Mouse (Mus musculus) intestine, embryonic 14.5 days (tissue): ENCODE results near the gene Ipo9. TPM values are rescaled to one million over a fixed set of nuclear protein-coding genes. Genes with fewer than 3 reads are reported as not detected.
A peak's percentile ranks its signal among the peaks of the same experiment; 100 is the strongest.

ENCODE experiments used
- ATAC-seq: fragments of 200-750 bp; cut with Nextera tagmentation; replicated peaks from 2 replicates; pipeline ENCODE4 v1.8.0; 2017; ENCODE audit warnings: low read depth, moderate number of reproducible peaks, moderate TSS enrichment, moderate library complexity; ENCODE audit not compliant: low FRiP score, low TSS enrichment
- DNase-seq: peaks from one replicate; pipeline ENCODE4 v3.0.0-alpha.2; 2018; ENCODE audit warnings: low spot score
- H3K27ac ChIP-seq: fragments of 300-500 bp; sonication (generic); 2 replicates; pipeline ENCODE4 v1.5.1; 2014; ENCODE audit warnings: low read depth, mild to moderate bottlenecking, control low read depth
- H3K27me3 ChIP-seq: fragments of 300-500 bp; sonication (generic); replicated peaks from 2 replicates; pipeline ENCODE4 v1.6.1; 2014; ENCODE audit warnings: low read length, control low read depth; ENCODE audit not compliant: control insufficient read depth, insufficient read depth
- H3K36me3 ChIP-seq: fragments of 300-500 bp; sonication (generic); 2 replicates; pipeline ENCODE4 v1.6.1; 2014; ENCODE audit warnings: low read length, control low read depth; ENCODE audit not compliant: control insufficient read depth, insufficient read depth
- H3K4me1 ChIP-seq: fragments of 300-500 bp; sonication (generic); replicated peaks from 2 replicates; pipeline ENCODE4 v1.6.1; 2014; ENCODE audit warnings: low read length, control low read depth, mixed read lengths; ENCODE audit not compliant: control insufficient read depth, insufficient read depth
- H3K4me2 ChIP-seq: fragments of 300-500 bp; sonication (generic); 2 replicates; pipeline ENCODE4 v1.6.1; 2014; ENCODE audit warnings: low read length
- H3K4me3 ChIP-seq: fragments of 300-500 bp; sonication (generic); 2 replicates; pipeline ENCODE4 v1.5.1; 2014; ENCODE audit warnings: low read depth, low read length, control low read depth, mixed read lengths
- H3K9ac ChIP-seq: fragments of 300-500 bp; sonication (generic); 2 replicates; pipeline ENCODE4 v1.6.1; 2014; ENCODE audit warnings: mild to moderate bottlenecking, low read length
- H3K9me3 ChIP-seq: fragments of 300-500 bp; sonication (generic); 2 replicates; pipeline ENCODE4 v1.6.1; 2016; ENCODE audit warnings: low read length, control low read depth; ENCODE audit not compliant: control insufficient read depth
- WGBS: fragments of 180-500 bp; shearing (Covaris S2); extraction: QIAGEN DNeasy Blood & Tissue Kit; methylation state at CpG from one replicate; pipeline ENCODE4 v1.1.7; 2014; 5-methylcytosine and 5-hydroxymethylcytosine counted together
- microRNA-seq: library from miRNA; unstranded; fragments of <30 nt; microRNA quantifications from one replicate; pipeline ENCODE4, GENCODE M21; 2016
- polyA plus RNA-seq: library from polyadenylated mRNA; unstranded; fragments of >200 nt; fragmentation: Nextera tagmentation; extraction: Ambion mirVana; gene quantifications from 2 replicates; pipeline ENCODE4 v1.2.1, GENCODE M21; 2014

Gene Ipo9
- polyA plus RNA-seq, 1 experiment from 2014 or later: 121 TPM

- WGBS: 23% methylated on average over 2 of the region's 2 CpGs
- DNase-seq (no peak), ATAC-seq (peak; percentile 76)
- no peak overlapping the region for H3K4me3 ChIP-seq
- no peaks in the 10 kb centered on the region for H3K27me3 ChIP-seq
- 0 out of 2 replicates have a peak, but pooled peaks cover 8% of the 10 kb centered on the region for H3K4me1 ChIP-seq
- peak overlapping the region; percentile 79 for H3K27ac ChIP-seq
- H3K4me2 ChIP-seq: no peak overlapping the region
- H3K9me3 ChIP-seq: no peaks in the 10 kb centered on the region
- H3K36me3 ChIP-seq: no peaks in the 10 kb centered on the region
- H3K9ac ChIP-seq: no peak overlapping the region
Measured at GRCm38 (mm10) chr1:135359071-135359470, 71.2 kb downstream of the Ipo9 start.

GRCm38 (mm10) chr1:135351953-135352352 lies 78.3 kb downstream of the Ipo9 start:
- DNase-seq (no peak), ATAC-seq (no peak)
- Histone ChIP-seq H3K4me2 (no peak overlapping the region), H3K9ac (no peak overlapping the region), H3K27ac (no peak overlapping the region), H3K4me3 (no peak overlapping the region), H3K27me3 (no peaks in the 10 kb centered on the region), H3K4me1 (no peaks in the 10 kb centered on the region), H3K36me3 (no peaks in the 10 kb centered on the region), H3K9me3 (no peaks in the 10 kb centered on the region)
- WGBS: 67% methylated on average over 3 of the region's 3 CpGs

GRCm38 (mm10) chr1:135347498-135348169 lies 82.7 kb downstream of the Ipo9 start:
- Histone ChIP-seq H3K36me3 (no peaks in the 10 kb centered on the region), H3K9ac (no peak overlapping the region), H3K4me1 (no peaks in the 10 kb centered on the region), H3K4me2 (no peak overlapping the region), H3K27me3 (no peaks in the 10 kb centered on the region), H3K4me3 (no peak overlapping the region), H3K27ac (0 out of 2 replicates have a peak overlapping the region, but pooled peaks have one; percentile 0), H3K9me3 (no peaks in the 10 kb centered on the region)
- ATAC-seq (no peak), DNase-seq (no peak)
- 37% methylated on average over 4 of the region's 4 CpGs for WGBS

- H3K27ac ChIP-seq: no peak overlapping the region
- H3K9ac ChIP-seq: no peak overlapping the region
- no peaks in the 10 kb centered on the region for H3K9me3 ChIP-seq
- no peaks in the 10 kb centered on the region for H3K4me1 ChIP-seq
- no peak overlapping the region for H3K4me3 ChIP-seq
- ATAC-seq: no peak
- no peaks in the 10 kb centered on the region for H3K27me3 ChIP-seq
- no peaks in the 10 kb centered on the region for H3K36me3 ChIP-seq
- 63% methylated on average over 3 of the region's 3 CpGs for WGBS
- DNase-seq: no peak
- no peak overlapping the region for H3K4me2 ChIP-seq
Measured at GRCm38 (mm10) chr1:135346891-135347290, 83.4 kb downstream of the Ipo9 start.

GRCm38 (mm10) chr1:135344026-135344425 lies 86.3 kb downstream of the Ipo9 start:
- Histone ChIP-seq H3K4me3 (no peak overlapping the region), H3K4me2 (no peak overlapping the region), H3K27ac (no peak overlapping the region), H3K4me1 (no peaks in the 10 kb centered on the region), H3K36me3 (no peaks in the 10 kb centered on the region), H3K9ac (no peak overlapping the region), H3K9me3 (no peaks in the 10 kb centered on the region), H3K27me3 (no peaks in the 10 kb centered on the region)
- ATAC-seq (no peak), DNase-seq (no peak)
- whole genome bisulfite sequencing: 57% methylated on average over 4 of the region's 4 CpGs

- H3K4me1 ChIP-seq: no peaks in the 10 kb centered on the region
- DNase-seq (no peak), ATAC-seq (no peak)
- H3K4me2 ChIP-seq: no peak overlapping the region
- no peak overlapping the region for H3K4me3 ChIP-seq
- no peaks in the 10 kb centered on the region for H3K9me3 ChIP-seq
- no peaks in the 10 kb centered on the region for H3K27me3 ChIP-seq
- no peak overlapping the region for H3K9ac ChIP-seq
- H3K36me3 ChIP-seq: no peaks in the 10 kb centered on the region
- no peak overlapping the region for H3K27ac ChIP-seq
- WGBS: 46% methylated on average over 8 of the region's 8 CpGs
Measured at GRCm38 (mm10) chr1:135341947-135342346, 88.4 kb downstream of the Ipo9 start.

Small RNAs within 50 kb of the gene (microRNA-seq; reads per million reads assigned to microRNA genes)
- 0.51 reads per million for gene Mir1231

Other genes starting within 250 kb of the Ipo9 start
- gene Elf3, start 171.9 kb downstream of the Ipo9 start, polyA plus RNA-seq: 160 and 169 TPM in 2 replicates
- gene Rnpep, start 146.4 kb downstream of the Ipo9 start, polyA plus RNA-seq: 129 and 132 TPM in 2 replicates
- 229 and 234 TPM in 2 replicates for gene Timm17a, start 116.7 kb downstream of the Ipo9 start, polyA plus RNA-seq
- 10.1 and 11.0 TPM in 2 replicates for gene Lmod1, start 105.7 kb downstream of the Ipo9 start, polyA plus RNA-seq
- gene Shisa4, start 55.3 kb downstream of the Ipo9 start, polyA plus RNA-seq: 27.3 and 28.7 TPM in 2 replicates
- 21.2 and 23.7 TPM in 2 replicates for gene Nav1, start 176.8 kb upstream of the Ipo9 start, polyA plus RNA-seq